Mouse (Mus musculus): ENCODE results near the gene Ttc23l. TPM values are rescaled to one million over a fixed set of nuclear protein-coding genes. Genes with fewer than 3 reads are reported as not detected.
A peak's percentile ranks its signal among the peaks of the same experiment; 100 is the strongest.
"Not testable (repeated sequence)": the region's sequence is repeated elsewhere in the genome, so short reads cannot be mapped to it uniquely, and the experiment has no call there.

Ttc23l gene
- total RNA-seq, 4 experiments from 2014 or later: not detected

- no peak for DNase-seq (ENCODE audit: low spot score in 2 of 2)
Measured at GRCm38 (mm10) chr15:10525896-10526295, 32.6 kb downstream of the Ttc23l start.

GRCm38 (mm10) chr15:10515166-10515565 is 43.3 kb downstream of the Ttc23l start:
- DNase-seq (ENCODE audit: low spot score in 2 of 2): no peak

- no peak for DNase-seq (ENCODE audit: low spot score in 2 of 2)
Measured at GRCm38 (mm10) chr15:10506099-10506498, 52.4 kb downstream of the Ttc23l start.

- DNase-seq (ENCODE audit: low spot score in 2 of 2): peak; percentile 18 to 58
Measured at GRCm38 (mm10) chr15:10500838-10501719, 57.4 kb downstream of the Ttc23l start.

- no peak for DNase-seq (ENCODE audit: low spot score in 2 of 2)
Measured at GRCm38 (mm10) chr15:10500035-10500434, 58.4 kb downstream of the Ttc23l start.

GRCm38 (mm10) chr15:10499593-10499992 is 58.9 kb downstream of the Ttc23l start:
- no peak for DNase-seq (ENCODE audit: low spot score in 2 of 2)

- DNase-seq (ENCODE audit: low spot score in 2 of 2): not testable (repeated sequence)
Measured at GRCm38 (mm10) chr15:10496696-10497095, 61.8 kb downstream of the Ttc23l start.

GRCm38 (mm10) chr15:10495944-10496343 is 62.5 kb downstream of the Ttc23l start:
- DNase-seq (ENCODE audit: low spot score in 2 of 2): no peak

GRCm38 (mm10) chr15:10490101-10490500 is 68.4 kb downstream of the Ttc23l start:
- DNase-seq (ENCODE audit: low spot score in 2 of 2): no peak

GRCm38 (mm10) chr15:10487246-10487645 is 71.2 kb downstream of the Ttc23l start:
- no peak for DNase-seq (ENCODE audit: low spot score in 2 of 2)

GRCm38 (mm10) chr15:10486365-10486839 is 72.1 kb downstream of the Ttc23l start:
- DNase-seq (ENCODE audit: low spot score in 2 of 2): no peak

GRCm38 (mm10) chr15:10485484-10486364 is 72.7 kb downstream of the Ttc23l start, which contains the start of the genes Brix1 and Rad1:
Brix1 (minus strand) TSS chr15:10485947.
Rad1 (plus strand) TSS chr15:10486018.
- peak; percentile 92 to 96 for DNase-seq (ENCODE audit: low spot score in 2 of 2)

GRCm38 (mm10) chr15:10470941-10471340 is 87.5 kb downstream of the Ttc23l start:
- DNase-seq (ENCODE audit: low spot score in 2 of 2): no peak

- DNase-seq (ENCODE audit: low spot score in 2 of 2): peak; percentile 53 to 64
Measured at GRCm38 (mm10) chr15:10470151-10470831, 88.2 kb downstream of the Ttc23l start, which contains the start of gene Dnajc21. Dnajc21 (minus strand) TSS chr15:10470516.

- peak in 1 of 2 experiments; percentile 12 for DNase-seq (ENCODE audit: low spot score in 2 of 2)
Measured at GRCm38 (mm10) chr15:10469641-10470150, 88.8 kb downstream of the Ttc23l start.

- no peak for DNase-seq (ENCODE audit: low spot score in 2 of 2)
Measured at GRCm38 (mm10) chr15:10468761-10469160, 89.7 kb downstream of the Ttc23l start.

GRCm38 (mm10) chr15:10464678-10465077 is 93.8 kb downstream of the Ttc23l start:
- no peak for DNase-seq (ENCODE audit: low spot score in 2 of 2)

- DNase-seq (ENCODE audit: low spot score in 2 of 2): no peak
Measured at GRCm38 (mm10) chr15:10463555-10463954, 94.9 kb downstream of the Ttc23l start.

- DNase-seq (ENCODE audit: low spot score in 2 of 2): no peak
Measured at GRCm38 (mm10) chr15:10460986-10461385, 97.5 kb downstream of the Ttc23l start.
